Mouse (Mus musculus) ES-Bruce4 (cell line): ENCODE measurements at regions not wholly inside any gene's neighbourhood (a gene's known extent, or its start where the extent isn't known, plus 50 kb on each side); places are given as distances from the start of the nearest gene placed in this dataset.

ENCODE experiments used
- CTCF ChIP-seq: IDR thresholded peaks from one replicate; pipeline ENCODE4 v1.8.1; 2011; ENCODE audit warnings: low read depth, low read length
- POLR2A ChIP-seq: IDR thresholded peaks from one replicate; pipeline ENCODE4 v1.8.1; 2011; ENCODE audit warnings: low read length; ENCODE audit not compliant: insufficient read depth

DNA sequence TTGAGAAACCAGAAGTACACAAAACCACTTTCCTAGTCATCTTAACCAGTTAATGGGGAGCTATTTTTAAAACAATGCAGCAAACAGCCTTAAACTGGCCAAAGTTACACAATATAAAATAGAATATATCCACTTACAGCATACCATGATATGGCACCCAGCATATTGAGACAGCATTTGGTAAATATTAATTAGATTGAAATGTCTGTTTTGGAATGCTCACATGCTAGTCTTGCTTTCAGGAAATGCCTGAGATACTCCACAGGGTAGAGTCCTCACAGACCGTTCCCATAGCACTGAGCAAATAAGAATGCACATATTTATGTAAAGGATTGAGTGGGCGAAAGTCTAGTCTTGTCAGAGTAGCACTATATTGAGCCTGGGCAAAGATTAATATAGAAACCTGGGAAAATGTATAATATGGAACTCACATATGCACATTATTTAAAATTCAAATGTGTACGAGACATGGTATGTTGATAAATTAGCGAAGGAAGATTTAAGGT lies 185.1 kb upstream of the Vegfc start:
- TF ChIP-seq CTCF (no peak), POLR2A (no peak)
